Mouse (Mus musculus): ENCODE measurements at regions not wholly inside any gene's neighbourhood (a gene's known extent, or its start where the extent isn't known, plus 50 kb on each side); places are given as distances from the start of the nearest gene placed in this dataset.

- no peak for DNase-seq (ENCODE audit: low spot score in 2 of 2)
These were observed 83.6 kb upstream of the Ngf start for GRCm38 (mm10) chr3:102386091-102386490.

GRCm38 (mm10) chr3:102384596-102384995 lies 85.1 kb upstream of the Ngf start:
- no peak for DNase-seq (ENCODE audit: low spot score in 2 of 2)

DNA sequence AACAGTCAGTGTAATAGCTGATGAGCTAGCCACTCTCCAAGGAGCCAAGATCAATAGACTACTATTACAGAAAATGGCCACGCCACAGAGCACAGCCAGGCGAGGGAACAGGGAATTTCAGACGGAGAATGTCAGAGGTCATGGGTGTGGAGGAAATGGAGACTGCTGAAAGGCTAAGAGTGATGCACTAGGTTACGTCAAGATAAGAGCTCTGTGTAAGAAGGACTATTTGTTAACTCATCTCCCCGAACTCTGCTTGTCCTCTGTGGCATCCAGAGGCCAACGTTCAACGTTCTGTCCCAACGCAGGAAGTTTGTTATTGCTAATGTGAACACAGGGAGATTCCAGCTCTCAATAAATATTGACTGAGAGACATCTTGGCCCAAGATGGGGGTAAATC lies 86.0 kb upstream of the Ngf start:
- DNase-seq (ENCODE audit: low spot score in 2 of 2): no peak

DNA sequence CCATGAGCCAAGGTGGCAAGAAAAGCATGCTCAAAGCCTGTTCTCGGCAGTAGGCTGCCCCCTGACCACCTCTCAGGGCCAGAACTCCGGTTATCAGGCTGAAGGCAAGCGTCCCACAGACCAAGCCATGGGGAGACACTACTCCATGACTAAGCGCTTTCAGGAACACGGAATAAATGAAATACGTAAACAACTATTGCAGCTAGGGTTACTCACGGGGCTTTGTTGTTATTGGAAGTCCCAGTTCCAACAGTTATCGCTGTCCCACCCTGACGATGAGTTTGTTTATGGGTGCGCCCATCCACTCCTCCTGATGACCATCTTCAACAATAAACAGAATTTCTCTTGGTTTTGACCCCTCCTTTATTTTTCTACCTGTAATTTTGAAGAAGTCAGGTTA lies 88.0 kb upstream of the Ngf start:
- no peak for DNase-seq (ENCODE audit: low spot score in 2 of 2)

DNA sequence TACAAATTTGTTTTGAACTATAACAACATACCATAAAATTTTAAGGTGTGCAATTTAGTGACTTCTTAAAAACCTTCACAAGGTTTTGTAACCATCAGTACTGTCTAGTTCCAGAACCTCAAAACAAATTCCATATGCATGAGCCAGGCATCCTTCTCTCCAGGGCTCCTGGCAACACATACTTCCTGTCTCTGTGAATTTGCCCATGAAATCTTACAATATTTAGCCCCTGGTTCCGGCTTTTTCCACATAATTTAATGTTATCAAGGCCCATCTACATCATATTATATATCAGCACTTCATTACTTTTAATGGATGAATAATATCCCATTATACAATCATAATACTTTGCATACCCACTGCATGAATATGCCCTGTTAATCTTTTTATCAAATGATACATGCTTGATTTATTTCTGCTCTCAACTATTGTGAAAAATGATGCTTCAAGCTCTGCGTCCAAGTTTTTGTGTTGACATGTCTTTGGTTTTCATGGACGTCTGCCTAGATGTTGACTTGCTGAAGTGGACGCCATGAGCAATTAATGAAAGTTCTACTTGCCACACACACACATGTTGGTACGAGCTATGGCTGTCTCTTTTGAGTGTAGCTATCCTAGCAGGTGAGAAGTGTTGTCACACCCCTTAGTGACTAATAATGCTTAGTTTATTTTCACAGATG lies 95.2 kb upstream of the Ngf start:
- DNase-seq (ENCODE audit: low spot score in 2 of 2): no peak

DNA sequence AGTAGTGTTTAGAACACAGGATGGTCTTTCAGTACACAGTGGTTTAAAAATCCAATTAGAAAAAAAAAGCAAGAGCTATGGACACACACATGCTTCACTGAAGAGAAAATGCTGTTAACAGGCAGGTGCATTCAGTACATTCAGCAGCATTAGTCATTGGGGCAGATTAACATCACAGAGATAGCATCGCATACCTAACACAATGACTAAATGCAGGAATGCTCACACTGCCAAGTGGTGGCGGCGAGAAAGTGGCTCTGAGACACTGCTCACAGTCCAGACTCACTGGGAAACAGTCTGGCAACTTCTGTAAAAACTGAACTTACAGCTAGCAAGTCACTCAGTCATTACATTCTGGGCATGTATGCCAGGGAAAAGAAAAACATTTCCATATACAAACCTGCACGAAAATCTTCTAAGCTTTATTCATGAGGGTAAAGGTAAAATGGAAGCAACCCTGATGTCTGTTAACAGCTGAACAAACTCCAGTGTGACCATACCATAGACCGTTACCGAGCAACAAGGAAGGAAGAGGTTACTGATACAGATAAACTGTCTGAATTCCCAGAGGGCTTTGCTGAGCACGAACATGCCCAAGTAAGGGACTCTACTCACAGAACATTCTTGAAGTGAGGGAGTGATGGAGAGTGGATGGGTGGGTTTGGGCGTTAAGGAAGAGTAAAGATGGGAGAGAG lies 97.4 kb upstream of the Ngf start:
- DNase-seq (ENCODE audit: low spot score in 2 of 2): no peak

- no peak for DNase-seq (ENCODE audit: low spot score in 2 of 2)
These were observed 103.5 kb upstream of the Ngf start for GRCm38 (mm10) chr3:102366188-102366587.

- DNase-seq (ENCODE audit: low spot score in 2 of 2): no peak
These were observed 105.3 kb upstream of the Ngf start for GRCm38 (mm10) chr3:102364326-102364935.

DNA sequence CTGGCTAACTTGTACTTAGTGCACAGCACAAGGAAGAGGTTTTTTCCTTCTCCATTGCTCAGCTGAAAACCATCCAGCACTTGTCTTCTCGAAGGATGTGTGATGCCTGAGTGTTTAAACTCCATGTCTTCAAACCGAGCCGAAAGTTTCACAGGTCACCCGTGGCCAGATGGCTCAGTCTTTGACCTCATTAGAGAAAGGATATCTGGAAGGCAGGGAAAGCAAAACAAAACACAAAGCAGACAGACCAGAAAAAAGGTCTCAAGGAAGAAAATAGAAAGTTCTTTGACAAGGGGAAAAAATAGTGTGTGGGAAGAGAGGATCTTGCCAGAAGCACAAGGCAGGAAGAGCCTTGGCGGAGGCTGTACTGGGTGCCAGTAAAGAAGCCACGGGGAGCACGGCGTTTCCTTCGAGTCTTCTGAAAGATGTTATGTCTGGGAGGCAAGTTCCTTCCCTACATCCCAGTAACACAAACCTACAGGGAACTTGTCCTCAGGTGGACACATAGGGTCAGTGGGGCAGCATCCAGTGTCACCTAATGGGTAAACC lies 108.9 kb upstream of the Ngf start:
- DNase-seq (ENCODE audit: low spot score in 2 of 2): no peak

DNA sequence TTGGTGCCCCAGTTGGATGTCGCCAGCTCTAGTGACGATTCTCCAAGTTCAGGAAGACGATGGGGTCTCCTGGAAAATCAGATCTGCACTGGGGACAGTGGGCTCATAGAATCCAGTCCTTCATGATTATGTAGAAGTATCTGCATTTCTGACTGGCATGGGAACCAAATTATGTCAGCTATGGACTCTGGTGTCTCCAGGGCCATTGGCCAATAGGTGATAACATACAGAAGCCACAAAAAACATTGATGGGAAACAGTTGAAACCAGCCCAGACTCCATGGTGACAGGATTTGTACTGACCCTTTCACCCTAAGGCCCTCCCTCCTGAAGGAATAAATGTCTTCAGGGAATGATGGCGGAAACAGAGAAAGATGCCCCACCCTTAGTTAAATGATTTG lies 110.9 kb upstream of the Ngf start:
- no peak for DNase-seq (ENCODE audit: low spot score in 2 of 2)

DNA sequence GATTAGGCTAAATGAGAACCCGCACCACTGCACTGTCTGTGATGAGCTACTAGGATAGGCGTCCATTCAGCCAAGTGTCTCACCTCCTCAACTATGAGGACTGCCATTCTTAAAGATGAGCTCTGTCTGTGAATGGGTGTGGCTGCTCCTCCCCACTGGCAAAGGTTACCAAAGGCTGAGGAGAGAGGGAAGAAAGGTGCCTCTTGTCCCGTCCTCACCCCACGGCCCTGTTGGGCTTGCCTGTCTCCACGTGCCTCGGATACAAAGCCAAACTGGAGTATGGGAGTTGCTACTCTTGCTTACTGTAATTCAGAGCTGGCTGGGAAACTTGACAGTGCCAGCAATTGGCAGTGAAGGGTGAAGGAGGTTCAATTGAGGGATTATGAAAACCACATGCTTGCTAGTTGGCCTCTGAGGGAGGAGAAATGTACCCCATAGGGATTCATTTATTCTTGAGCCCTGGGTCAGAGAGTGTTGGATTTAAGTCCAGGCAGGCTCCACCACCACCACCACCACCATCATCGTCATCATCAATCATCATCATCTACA lies 112.6 kb upstream of the Ngf start:
- DNase-seq (ENCODE audit: low spot score in 2 of 2): no peak

DNA sequence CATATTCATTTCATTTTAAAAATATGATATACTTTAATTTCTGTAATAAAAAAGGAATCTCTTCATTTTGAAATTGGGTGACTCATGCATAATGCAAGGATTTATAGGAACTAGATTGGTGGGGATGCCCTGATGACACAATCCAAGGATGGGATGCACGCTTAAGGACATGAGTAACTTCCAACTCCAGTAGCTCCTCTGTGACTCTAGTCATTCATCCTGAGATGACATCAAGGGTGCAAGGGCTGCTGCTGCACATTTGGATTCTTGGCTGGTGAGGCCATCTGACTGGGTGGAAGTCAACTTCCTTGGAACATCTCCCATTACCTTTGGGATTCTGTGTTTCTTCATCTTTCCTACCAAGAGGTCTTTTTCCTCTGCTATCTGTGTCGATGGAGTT lies 114.4 kb upstream of the Ngf start:
- DNase-seq (ENCODE audit: low spot score in 2 of 2): no peak

DNA sequence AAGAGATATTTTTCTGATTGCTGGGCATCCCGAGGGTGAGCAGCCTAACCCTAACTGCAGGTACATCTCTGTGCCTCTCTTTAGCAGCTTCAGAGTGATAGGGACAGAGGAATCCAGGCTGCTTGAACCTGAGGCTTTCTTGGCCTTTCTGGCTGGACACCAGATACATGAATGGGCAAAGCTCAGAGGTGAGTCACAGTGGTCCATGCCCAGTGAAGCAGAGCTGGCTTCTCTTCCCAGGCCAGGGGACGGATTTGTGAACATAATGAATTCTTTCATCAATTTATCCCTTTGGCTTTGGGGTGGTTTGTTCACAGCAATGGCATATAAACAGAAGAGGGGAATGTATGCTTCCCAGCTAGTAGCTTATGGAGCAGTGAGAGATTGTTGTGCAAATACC lies 114.9 kb upstream of the Ngf start:
- DNase-seq (ENCODE audit: low spot score in 2 of 2): no peak

GRCm38 (mm10) chr3:102353277-102353900 lies 116.3 kb upstream of the Ngf start:
- DNase-seq (ENCODE audit: low spot score in 2 of 2): no peak

GRCm38 (mm10) chr3:102346077-102346476 lies 123.6 kb upstream of the Ngf start:
- no peak for DNase-seq (ENCODE audit: low spot score in 2 of 2)

GRCm38 (mm10) chr3:102345291-102345690 lies 124.4 kb upstream of the Ngf start:
- no peak for DNase-seq (ENCODE audit: low spot score in 2 of 2)

DNA sequence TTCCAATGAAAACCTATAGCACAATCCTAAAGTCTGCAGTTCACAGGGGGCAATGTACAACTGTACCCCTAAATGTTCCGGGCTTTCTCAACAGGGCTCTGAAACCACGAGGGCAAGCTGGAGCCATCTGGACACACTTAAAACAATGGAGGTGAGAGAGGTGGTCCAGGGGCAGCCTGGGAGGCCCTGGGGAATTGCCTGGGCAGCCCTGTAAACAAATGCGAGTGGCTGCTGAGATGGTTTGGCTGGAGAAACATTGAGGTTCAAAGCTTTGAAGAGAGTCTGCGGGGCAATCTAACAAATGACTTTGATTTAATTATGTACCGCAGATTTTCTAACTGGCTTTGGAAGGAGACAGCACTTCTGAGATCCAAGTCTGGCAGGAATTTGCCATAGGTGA lies 129.0 kb upstream of the Ngf start:
- no peak for DNase-seq (ENCODE audit: low spot score in 2 of 2)

DNA sequence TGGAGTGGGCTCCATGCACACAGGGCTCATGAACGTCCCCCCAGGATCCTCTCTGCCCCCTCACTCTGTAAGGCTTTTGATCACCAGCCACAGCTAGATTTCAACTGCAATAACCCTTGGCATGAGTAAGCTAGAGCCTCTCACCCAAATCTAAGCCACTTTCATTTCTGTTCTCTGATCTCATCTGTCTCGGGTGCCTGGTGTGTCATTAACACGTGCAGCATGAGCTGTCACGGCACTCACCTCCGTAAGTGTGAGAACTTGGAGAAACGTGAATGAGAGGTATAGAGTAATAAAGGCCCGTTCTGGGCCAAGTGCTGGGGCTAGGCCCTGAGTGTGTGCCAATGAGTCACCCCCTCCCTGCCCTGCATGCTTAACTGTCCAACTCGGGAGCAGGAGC lies 131.8 kb upstream of the Ngf start:
- no peak for DNase-seq (ENCODE audit: low spot score in 2 of 2)

- no peak for DNase-seq (ENCODE audit: low spot score in 2 of 2)
These were observed 131.7 kb upstream of the Vangl1 start for GRCm38 (mm10) chr3:102336184-102336583.

DNA sequence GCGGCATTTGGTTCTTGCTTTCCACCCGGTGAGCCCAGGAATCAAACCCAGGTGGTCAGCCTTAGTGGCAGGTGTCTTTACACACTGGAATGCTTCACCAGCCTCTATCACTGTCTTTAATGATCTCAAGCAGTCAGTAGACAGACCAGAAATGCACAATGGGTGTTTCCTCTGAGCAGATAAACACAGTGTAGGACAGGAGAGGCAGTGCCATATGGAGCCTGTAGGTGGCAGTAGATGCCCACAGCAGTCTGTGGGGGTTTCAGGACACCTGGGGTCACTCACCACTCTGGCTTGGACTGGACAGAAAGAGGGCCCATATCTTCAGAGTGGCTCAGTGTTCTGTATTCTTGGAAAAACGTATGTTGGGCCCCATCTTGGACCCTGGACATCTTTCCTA lies 130.7 kb upstream of the Vangl1 start:
- peak; percentile 11 to 20 for DNase-seq (ENCODE audit: low spot score in 2 of 2)

- DNase-seq (ENCODE audit: low spot score in 2 of 2): no peak
These were observed 127.7 kb upstream of the Vangl1 start for GRCm38 (mm10) chr3:102332221-102332620.

DNA sequence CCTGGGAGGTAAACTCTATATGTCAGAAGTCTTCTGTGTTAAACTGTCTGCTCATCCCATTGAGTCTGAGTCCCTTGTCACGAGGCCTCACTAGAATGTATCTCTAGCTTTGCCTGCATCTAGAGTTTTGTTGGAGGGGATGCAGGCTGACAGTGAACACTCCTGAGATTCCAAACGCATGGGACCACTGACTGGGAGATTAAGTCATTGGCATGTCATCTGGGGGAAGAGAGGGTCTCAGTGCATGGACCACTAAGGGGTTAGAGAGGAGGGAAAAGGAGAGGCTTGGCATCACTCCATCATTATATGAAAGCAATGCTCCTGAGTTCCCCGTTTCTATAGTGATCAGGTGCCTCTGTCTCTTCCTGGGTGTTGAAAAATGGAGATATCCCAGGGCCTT lies 114.8 kb upstream of the Vangl1 start:
- DNase-seq (ENCODE audit: low spot score in 2 of 2): no peak
